Mouse (Mus musculus) C2C12 (cell line): ENCODE measurements around the gene Mgrn1.

Experiments used
- CEBPB ChIP-seq: IDR thresholded peaks from one replicate; pipeline ENCODE4 v1.6.1; 2011; ENCODE audit warnings: low read depth, mild to moderate bottlenecking, control low read depth, moderate library complexity
- CTCF ChIP-seq: IDR thresholded peaks from one replicate; pipeline ENCODE4 v1.5.1; 2011; ENCODE audit not compliant: control insufficient read depth, insufficient read depth, insufficient read length
- MYOG ChIP-seq: IDR thresholded peaks from one replicate; pipeline ENCODE4 v1.6.1; 2011; ENCODE audit not compliant: control insufficient read depth, insufficient read length; ENCODE audit errors: extremely low read depth

- TF ChIP-seq CTCF (no peak), MYOG (no peak), CEBPB (no peak)
Observed at GRCm38 (mm10) chr16:4915931-4916330, 29.9 kb downstream of the Mgrn1 start.
